Mouse (Mus musculus) liver, embryonic 11.5 days (tissue): ENCODE measurements around the gene Slc22a17. TPM values are rescaled to one million over a fixed set of nuclear protein-coding genes. Genes with fewer than 3 reads are reported as not detected.
"Not testable (repeated sequence)": the region's sequence is repeated elsewhere in the genome, so short reads cannot be mapped to it uniquely, and the experiment has no call there.

Source experiments
- ATAC-seq: fragments of 200-750 bp; cut with Nextera tagmentation; replicated peaks from 2 replicates; pipeline ENCODE4 v1.8.0; 2017; ENCODE audit warnings: moderate number of reproducible peaks, mild to moderate bottlenecking, moderate TSS enrichment, moderate library complexity; ENCODE audit not compliant: low FRiP score
- DNase-seq: peaks from one replicate; pipeline ENCODE4 v3.0.0-alpha.2; 2017; ENCODE audit warnings: low spot score
- H3K27ac ChIP-seq: fragments of 300-500 bp; sonication (generic); 2 replicates; pipeline ENCODE4 v1.5.1; 2014; ENCODE audit warnings: mild to moderate bottlenecking, low read depth, low read length, control low read depth
- H3K27me3 ChIP-seq: fragments of 300-500 bp; sonication (generic); replicated peaks from 2 replicates; pipeline ENCODE4 v1.6.1; 2014; ENCODE audit warnings: low read length, mixed read lengths; ENCODE audit not compliant: control insufficient read depth, insufficient read depth
- H3K36me3 ChIP-seq: fragments of 300-500 bp; sonication (generic); 2 replicates; pipeline ENCODE4 v1.6.1; 2014; ENCODE audit warnings: mild to moderate bottlenecking, low read length, moderate library complexity, mixed read lengths; ENCODE audit not compliant: control insufficient read depth, insufficient read depth
- H3K4me1 ChIP-seq: fragments of 300-500 bp; sonication (generic); replicated peaks from 2 replicates; pipeline ENCODE4 v1.6.1; 2014; ENCODE audit warnings: low read length, mixed read lengths; ENCODE audit not compliant: control insufficient read depth, insufficient read depth
- H3K4me2 ChIP-seq: fragments of 300-500 bp; sonication (generic); 2 replicates; pipeline ENCODE4 v1.6.1; 2014; ENCODE audit warnings: mild to moderate bottlenecking, control low read depth, moderate library complexity
- H3K4me3 ChIP-seq: fragments of 300-500 bp; sonication (generic); 2 replicates; pipeline ENCODE4 v1.5.1; 2014; ENCODE audit warnings: low read depth, low read length, control low read depth
- H3K9ac ChIP-seq: fragments of 300-500 bp; sonication (generic); 2 replicates; pipeline ENCODE4 v1.6.1; 2014; ENCODE audit warnings: low read depth, low read length, control low read depth
- H3K9me3 ChIP-seq: fragments of 300-500 bp; sonication (generic); 2 replicates; pipeline ENCODE4 v1.6.1; 2016; ENCODE audit warnings: low read length, inconsistent platforms, mixed read lengths; ENCODE audit not compliant: control insufficient read depth
- WGBS: fragments of 180-500 bp; shearing (Covaris S2); extraction: QIAGEN DNeasy Blood & Tissue Kit; methylation state at CpG from one replicate; pipeline ENCODE4 v1.1.7; 2014; 5-methylcytosine and 5-hydroxymethylcytosine counted together
- polyA plus RNA-seq: library from polyadenylated mRNA; unstranded; fragments of >200 nt; fragmentation: Nextera tagmentation; extraction: Ambion mirVana; gene quantifications from 2 replicates; pipeline ENCODE4 v1.2.1, GENCODE M21; 2014

Slc22a17 gene
- polyA plus RNA-seq: 10.5 and 14.0 TPM in 2 replicates

DNA sequence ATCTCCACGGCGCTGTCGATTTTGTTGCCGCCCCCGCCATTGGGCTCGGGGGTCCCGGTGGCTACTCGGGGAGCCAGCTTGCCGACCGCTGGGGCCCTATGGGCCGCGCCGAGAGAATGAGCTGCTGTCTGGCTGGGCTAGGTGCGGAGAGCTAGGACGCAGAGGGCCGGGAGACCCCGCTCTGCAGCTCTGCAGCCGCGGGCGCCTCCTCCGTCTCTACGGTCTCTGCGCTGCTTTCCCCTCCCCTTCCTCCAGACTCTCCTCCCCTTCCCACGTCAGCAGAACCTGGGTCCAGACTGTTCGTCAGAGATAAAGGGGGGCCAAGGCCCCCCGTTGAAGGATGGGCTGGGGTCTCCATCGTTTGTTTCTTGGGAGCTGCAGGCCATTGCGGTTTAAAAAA, at the start of gene Slc22a17:
Gene Slc22a17 (minus strand): TSS at position 247 of the 400 bp plus-strand sequence.
- peaks cover 2% of the 10 kb centered on the region; the same call in 1 of the 2 replicates for H3K36me3 ChIP-seq
- DNase-seq: peak; percentile 67
- H3K4me3 ChIP-seq: peak within 1 kb of the TSS; percentile 75
- H3K27ac ChIP-seq: no peak within 1 kb of the TSS
- H3K4me2 ChIP-seq: peak within 1 kb of the TSS; percentile 92
- peaks cover 4% of the 10 kb centered on the region; the same call in 1 of the 2 replicates for H3K4me1 ChIP-seq
- peaks cover 34% of the 10 kb centered on the region for H3K27me3 ChIP-seq
- under 1% methylated on average over 28 of the region's 28 CpGs for WGBS
- ATAC-seq: peak; percentile 53; the same call in 1 of the 2 replicates
- no peaks in the 10 kb centered on the region for H3K9me3 ChIP-seq
- peak within 1 kb of the TSS; percentile 61 for H3K9ac ChIP-seq

DNA sequence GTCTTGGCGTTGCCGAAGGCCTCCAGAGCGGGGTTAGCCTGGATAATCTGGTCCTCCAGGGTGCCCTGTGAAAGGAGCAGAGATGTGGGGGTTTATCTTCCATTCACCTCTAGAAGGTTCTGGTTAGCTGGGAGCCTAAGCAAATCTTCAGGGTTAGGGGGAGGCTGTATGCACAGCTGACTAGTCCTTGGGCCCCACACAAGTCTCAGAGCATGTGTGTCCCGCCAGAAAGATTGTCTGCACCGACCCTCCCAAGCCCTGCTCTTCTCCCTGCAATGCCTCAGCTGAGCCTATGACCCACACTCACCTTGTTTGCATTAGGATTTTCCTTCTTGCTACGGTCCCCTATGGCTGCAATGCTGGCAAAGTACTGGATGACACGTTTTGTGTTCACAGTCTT, 49.8 kb upstream of the Slc22a17 start:
- no peaks in the 10 kb centered on the region for H3K27me3 ChIP-seq
- ATAC-seq (no peak), DNase-seq (no peak)
- no peaks in the 10 kb centered on the region for H3K9me3 ChIP-seq
- WGBS: 83% methylated on average over 7 of the region's 7 CpGs
- no peaks in the 10 kb centered on the region for H3K4me1 ChIP-seq
- no peak overlapping the region for H3K4me3 ChIP-seq
- H3K27ac ChIP-seq: no peak overlapping the region
- no peak overlapping the region for H3K4me2 ChIP-seq
- no peak overlapping the region for H3K9ac ChIP-seq
- H3K36me3 ChIP-seq: no peaks in the 10 kb centered on the region

DNA sequence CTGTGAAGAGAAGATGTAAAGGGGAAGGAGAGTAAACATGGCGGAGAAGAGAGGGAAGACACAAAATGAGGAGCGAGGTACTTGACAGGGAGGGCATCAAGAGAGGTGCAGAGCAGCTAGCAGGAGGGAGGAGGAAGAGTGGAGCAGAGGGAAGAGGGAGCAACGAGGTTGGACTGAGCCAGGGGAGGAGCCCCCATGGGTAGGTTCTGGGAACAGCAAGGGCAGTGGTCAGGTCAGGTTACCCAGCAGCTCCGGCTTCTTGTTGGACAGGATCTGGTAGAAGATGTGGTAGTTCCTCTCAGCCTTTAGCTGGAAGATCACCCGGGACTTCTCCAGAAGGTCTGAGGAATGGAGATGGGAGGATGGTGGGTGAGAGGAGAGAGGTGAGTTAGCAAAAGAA, 48.6 kb upstream of the Slc22a17 start:
- WGBS: 70% methylated on average over 5 of the region's 5 CpGs
- H3K27ac ChIP-seq: no peak overlapping the region

DNA sequence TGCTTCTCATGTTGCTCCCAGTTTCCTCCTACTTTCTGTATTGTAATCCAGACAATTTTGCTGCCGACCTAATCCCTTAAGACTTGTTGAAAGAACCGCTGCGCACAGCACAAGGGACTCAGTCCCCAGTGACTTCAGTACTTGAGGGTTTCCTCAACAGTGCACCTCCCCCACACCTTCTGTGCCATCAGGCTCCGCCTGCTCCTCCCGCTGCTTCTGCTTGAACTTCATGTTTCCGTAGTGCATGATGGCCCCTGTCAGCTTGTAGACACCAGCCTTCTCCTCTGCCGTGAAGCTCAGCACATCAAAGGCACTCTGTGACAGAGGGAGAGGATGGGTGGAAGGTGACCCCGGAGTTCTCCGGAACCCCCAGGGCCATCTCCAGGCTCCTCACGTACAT, 47.8 kb upstream of the Slc22a17 start:
- H3K36me3 ChIP-seq: no peaks in the 10 kb centered on the region
- ATAC-seq: no peak
- WGBS: 58% methylated on average over 10 of the region's 10 CpGs
- H3K4me1 ChIP-seq: no peaks in the 10 kb centered on the region
- H3K9me3 ChIP-seq: no peaks in the 10 kb centered on the region
- H3K4me2 ChIP-seq: no peak overlapping the region
- H3K27ac ChIP-seq: no peak overlapping the region
- no peak overlapping the region for H3K9ac ChIP-seq
- no peak for DNase-seq
- no peak overlapping the region for H3K4me3 ChIP-seq
- no peaks in the 10 kb centered on the region for H3K27me3 ChIP-seq

More for the DNA sequence above, 48.6 kb upstream of the Slc22a17 start:
- H3K9ac ChIP-seq: no peak overlapping the region
- DNase-seq (no peak), ATAC-seq (no peak)
- no peaks in the 10 kb centered on the region for H3K36me3 ChIP-seq
- H3K4me3 ChIP-seq: no peak overlapping the region
- H3K4me2 ChIP-seq: no peak overlapping the region
- no peaks in the 10 kb centered on the region for H3K27me3 ChIP-seq
- H3K4me1 ChIP-seq: no peaks in the 10 kb centered on the region
- no peaks in the 10 kb centered on the region for H3K9me3 ChIP-seq

DNA sequence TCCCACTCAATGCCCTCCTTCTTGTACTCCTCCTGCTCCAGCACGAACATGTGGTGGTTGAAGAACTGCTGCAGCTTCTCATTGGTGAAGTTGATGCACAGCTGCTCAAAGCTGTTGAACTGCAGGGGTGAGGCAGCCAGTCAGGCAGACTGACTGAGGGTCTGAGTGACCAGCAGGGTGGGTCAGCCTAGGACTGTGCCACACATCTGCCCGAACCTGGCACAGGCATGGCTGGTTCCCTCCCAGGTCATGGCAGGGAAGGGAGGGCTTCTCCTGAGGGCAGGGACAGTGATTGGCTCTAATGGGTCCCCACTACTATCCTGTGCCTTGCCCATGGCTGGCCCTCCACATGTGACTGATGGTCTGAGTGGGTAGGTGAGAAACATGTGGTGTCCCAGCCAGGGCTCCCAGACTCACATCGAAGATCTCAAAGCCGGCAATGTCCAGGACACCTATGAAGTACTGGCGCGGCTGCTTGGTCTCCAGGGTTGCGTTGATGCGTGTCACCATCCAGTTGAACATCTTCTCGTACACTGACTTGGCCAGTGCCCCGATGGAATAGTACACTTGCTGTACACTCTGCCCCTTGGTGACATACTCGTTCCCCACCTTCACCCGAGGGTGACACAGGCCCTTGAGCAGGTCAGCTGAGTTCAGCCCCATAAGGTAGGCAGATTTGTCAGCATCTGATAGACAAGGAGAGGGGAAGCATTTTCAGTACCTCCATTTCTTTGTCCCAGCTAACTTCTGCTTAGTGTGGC, 47.1 kb upstream of the Slc22a17 start:
- H3K4me3 ChIP-seq, H3K27ac ChIP-seq, ATAC-seq, H3K4me2 ChIP-seq, H3K27me3 ChIP-seq, H3K9ac ChIP-seq, H3K9me3 ChIP-seq, H3K36me3 ChIP-seq, H3K4me1 ChIP-seq, DNase-seq: not testable (repeated sequence)
- WGBS: 86% methylated on average over 12 of the region's 12 CpGs

DNA sequence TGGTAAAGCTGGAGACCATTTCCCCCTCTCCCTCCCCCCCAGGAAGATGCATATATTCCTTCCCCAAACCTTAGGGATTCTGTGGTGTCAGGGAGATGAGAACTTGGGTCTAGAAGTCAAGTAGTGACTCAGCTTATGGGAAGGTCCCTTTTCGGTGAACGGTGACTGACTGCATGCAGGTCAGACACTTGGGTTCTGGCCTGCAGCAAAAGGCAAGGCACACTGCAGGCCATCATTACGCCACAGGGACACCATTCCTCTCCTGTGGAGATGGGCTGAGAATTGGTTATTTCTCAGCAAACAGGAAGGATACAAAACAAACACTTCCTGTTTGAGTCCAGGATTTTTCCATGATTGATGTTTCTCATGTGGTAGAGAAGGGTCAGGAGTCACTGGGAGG, 46.3 kb upstream of the Slc22a17 start:
- H3K27ac ChIP-seq: no peak overlapping the region
- H3K27me3 ChIP-seq: no peaks in the 10 kb centered on the region
- ATAC-seq: no peak
- no peak overlapping the region for H3K4me3 ChIP-seq
- no peaks in the 10 kb centered on the region for H3K9me3 ChIP-seq
- H3K4me1 ChIP-seq: no peaks in the 10 kb centered on the region
- WGBS: 82% methylated on average over 3 of the region's 3 CpGs
- no peak overlapping the region for H3K9ac ChIP-seq
- no peak for DNase-seq
- H3K4me2 ChIP-seq: no peak overlapping the region
- no peaks in the 10 kb centered on the region for H3K36me3 ChIP-seq

DNA sequence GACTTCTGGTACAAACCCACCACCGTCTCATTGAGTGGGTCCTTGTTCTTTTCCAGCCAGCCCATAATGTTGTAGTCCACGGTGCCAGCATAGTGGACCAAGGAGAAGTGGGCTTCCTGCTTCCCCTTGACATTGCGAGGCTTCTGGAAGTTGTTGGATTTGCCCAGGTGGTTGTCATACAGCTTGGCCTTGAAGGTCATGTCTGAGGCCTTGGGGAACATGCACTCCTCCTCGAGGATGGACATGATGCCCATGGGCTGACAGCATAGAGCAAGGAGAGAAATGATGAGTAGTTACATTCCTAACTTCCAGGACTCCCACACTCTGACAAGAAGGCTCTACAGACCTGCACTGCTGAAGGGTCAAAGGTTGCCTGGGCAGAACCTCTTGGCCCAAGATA, 45.6 kb upstream of the Slc22a17 start:
- H3K27ac ChIP-seq: no peak overlapping the region
- H3K27me3 ChIP-seq: no peaks in the 10 kb centered on the region
- no peak overlapping the region for H3K9ac ChIP-seq
- 72% methylated on average over 4 of the region's 4 CpGs for WGBS
- no peak overlapping the region for H3K4me2 ChIP-seq
- DNase-seq: no peak
- ATAC-seq: no peak
- no peaks in the 10 kb centered on the region for H3K4me1 ChIP-seq
- H3K9me3 ChIP-seq: no peaks in the 10 kb centered on the region
- no peaks in the 10 kb centered on the region for H3K36me3 ChIP-seq
- H3K4me3 ChIP-seq: no peak overlapping the region

DNA sequence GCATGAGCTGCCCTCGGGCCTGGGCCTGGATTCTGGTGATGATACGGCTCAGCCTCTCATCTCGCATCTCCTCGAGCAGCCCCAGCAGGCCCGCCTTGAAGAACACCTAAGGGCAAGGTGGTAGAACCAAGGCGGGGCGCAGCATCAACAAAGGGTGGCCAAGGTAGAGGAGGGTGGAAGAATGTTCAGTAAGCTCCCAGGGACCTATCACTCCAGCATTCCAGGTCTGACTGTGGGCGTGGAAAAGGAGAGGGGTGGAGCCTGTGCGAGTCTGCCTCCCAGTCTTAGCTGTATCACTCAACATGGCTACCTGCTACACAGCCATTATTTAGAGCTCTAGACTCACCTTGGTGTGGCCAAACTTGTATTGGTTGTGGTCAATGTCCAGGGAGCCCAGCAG, 43.6 kb upstream of the Slc22a17 start:
- Histone ChIP-seq H3K9me3 (no peaks in the 10 kb centered on the region), H3K27me3 (peaks cover 3% of the 10 kb centered on the region; the same call in 1 of the 2 replicates), H3K9ac (no peak overlapping the region), H3K27ac (no peak overlapping the region), H3K4me3 (no peak overlapping the region), H3K4me1 (no peaks in the 10 kb centered on the region), H3K4me2 (no peak overlapping the region), H3K36me3 (no peaks in the 10 kb centered on the region)
- DNase-seq (no peak), ATAC-seq (no peak)
- 85% methylated on average over 9 of the region's 9 CpGs for WGBS

DNA sequence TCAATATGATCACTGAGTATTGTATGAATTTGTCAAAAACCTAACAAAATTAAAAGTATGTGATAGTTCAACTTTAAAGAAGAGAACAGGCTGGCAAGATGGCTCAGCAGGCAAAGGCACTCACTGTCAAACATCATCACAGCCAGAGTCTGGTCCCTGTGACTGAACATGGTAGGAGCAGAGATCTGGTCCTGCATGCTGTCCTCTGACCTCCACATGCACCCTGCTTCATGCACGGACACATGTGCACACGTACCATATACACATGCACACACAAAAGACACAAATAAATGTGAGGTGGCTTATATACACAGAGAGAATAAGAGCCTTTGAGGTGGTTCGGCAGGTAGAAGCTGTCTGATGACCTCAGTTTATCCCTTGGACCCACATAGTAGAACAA, 42.5 kb upstream of the Slc22a17 start:
- ATAC-seq: no peak
- no peak for DNase-seq
- Histone ChIP-seq H3K9me3 (no peaks in the 10 kb centered on the region), H3K4me1 (no peaks in the 10 kb centered on the region), H3K9ac (no peak overlapping the region), H3K27me3 (peaks cover 4% of the 10 kb centered on the region; the same call in 1 of the 2 replicates), H3K4me2 (no peak overlapping the region), H3K4me3 (no peak overlapping the region), H3K36me3 (no peaks in the 10 kb centered on the region), H3K27ac (no peak overlapping the region)
- 74% methylated on average over 3 of the region's 3 CpGs for WGBS
